Mouse (Mus musculus): ENCODE data around the gene Tmem38a. TPM values are rescaled to one million over a fixed set of nuclear protein-coding genes. Genes with fewer than 3 reads are reported as not detected.

Tmem38a gene
- total RNA-seq, 2 experiments from 2014 or later, result 536 to 560 TPM

DNA sequence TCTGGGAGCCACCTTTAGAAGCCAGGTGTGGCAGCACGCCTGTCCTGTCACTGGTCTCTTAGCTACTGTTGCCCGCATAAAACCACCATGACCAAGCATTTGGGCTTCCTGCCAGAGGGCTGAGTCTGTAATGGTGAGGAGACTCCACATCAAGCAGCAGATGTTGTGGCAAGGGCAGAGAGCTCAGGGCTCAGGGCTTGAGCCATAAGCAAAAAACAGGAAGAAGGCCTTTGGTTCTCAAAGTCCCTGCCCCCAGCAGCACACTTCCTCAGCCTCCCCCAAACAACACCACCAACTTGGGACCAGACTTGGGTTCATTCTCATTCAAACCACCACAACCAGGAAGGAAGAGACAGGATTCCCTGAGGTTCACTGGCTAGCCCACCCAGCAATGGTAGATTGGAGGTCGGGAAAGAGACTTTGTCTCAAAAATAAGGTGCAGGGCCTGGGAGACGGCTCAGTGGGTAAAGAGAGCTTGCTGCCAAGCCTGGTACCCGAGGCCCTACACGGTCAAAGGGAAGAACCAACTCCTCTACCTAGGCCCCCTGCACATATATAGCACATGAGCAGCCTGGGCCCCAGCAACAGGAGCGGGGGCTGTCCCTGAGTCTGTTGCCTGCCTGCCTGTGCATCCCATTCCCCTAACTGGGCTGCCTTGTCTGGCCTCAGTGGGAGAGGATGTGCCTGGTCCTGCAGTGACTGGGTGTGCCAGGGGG is 11.4 kb downstream of the Tmem38a start:
- peak in 1 of 2 experiments; percentile 76 for DNase-seq (ENCODE audit: low spot score in 2 of 2)

DNA sequence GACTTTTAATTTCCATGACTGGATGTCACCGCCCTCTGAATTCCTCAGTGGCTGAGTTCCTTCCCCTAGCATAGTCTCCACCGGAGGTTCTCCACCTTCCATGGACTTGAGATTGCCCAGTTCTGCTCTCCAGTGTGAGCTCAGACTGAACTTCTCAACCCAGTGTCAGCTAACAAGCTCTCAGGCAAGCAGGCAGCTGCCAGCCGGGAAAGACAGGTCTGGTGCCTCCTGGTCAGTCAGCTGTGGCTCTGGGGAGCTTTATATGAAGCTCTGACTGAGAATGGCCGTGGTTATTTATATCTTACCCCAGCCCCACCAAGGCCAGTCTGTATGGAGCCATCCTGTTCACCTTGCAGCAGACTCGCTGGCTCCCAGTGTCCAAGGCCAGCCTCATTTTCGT is 12.5 kb downstream of the Tmem38a start:
- no peak for DNase-seq (ENCODE audit: low spot score in 2 of 2)

DNA sequence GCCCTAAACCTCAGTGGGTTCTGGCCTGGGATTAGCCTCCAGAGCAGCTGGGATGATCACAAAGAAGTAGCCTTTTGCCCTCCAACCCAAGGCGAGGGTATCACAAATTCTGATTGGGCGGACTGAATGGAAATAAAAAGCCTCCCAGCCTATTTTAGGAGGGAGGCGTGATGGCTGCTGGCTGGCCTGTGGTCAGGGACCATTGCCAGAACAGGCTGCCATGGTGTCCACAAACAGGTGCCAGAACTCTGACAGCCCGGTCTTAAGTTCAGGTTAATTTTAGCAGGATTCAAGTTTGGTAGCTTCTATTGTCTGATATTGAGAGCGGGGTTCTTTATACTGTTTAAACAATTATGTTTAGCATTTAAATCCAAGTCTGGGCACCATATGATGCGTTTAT is 16.0 kb downstream of the Tmem38a start:
- peak in 1 of 2 experiments; percentile 45 for DNase-seq (ENCODE audit: low spot score in 2 of 2)

DNA sequence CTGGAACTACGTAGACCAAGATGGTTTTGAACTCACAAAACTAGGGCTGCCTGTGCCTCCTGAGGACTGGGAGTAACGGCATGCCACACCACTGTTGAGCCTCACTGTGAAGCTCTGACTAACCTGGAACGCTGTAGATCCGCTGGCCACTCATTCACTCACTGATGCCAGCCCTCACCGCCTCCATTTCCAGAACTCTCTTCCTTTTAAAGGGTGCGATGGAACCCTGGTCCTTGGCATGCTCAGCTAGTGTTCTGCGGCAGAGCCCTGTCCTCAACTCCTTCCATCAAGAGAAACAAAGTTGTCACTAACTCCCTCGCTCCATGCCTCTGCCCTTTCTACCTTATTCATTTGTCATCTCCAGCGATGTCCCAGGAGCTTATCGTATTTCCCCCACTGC is 17.0 kb downstream of the Tmem38a start:
- DNase-seq (ENCODE audit: low spot score in 2 of 2), result no peak

DNA sequence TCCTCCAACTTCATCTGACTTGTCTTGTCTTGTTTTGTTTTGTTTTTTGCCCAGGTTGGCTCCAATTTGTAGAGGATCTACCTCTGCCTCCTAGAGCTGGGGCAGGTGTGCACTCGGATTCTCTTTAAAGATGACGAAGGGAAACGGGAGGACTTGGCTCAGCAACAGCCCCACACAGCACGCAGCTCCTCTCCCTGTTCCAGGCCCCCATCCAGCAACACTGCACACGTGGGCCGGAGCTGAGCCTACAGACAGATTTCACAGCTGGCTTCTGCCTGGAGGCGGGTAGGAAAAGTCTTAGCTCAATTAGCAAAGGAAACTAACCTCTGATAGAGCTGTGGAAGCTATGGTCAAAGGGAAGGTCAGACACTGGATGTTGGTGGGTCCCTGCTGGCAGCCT is 17.4 kb downstream of the Tmem38a start:
- DNase-seq (ENCODE audit: low spot score in 2 of 2), result peak in 1 of 2 experiments; percentile 55

DNA sequence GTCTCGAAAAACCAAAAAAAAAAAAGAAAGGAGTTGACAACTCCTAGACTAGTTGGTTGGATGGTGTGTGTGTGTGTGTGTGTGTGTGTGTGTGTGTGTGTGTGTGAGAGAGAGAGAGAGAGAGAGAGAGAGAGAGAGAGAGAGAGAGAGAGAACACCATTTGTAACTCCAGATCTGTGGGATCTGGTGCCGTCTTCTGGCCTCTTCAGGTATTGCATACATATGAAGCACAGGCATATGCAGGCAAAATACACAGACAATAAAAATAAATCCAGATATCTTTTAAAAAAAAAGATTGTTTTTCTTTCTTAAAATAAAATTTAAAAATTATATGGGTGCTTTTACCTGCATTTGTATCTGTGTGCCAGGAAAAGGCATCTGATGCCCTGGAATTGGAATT is 18.3 kb downstream of the Tmem38a start:
- peak in 1 of 2 experiments; percentile 45 for DNase-seq (ENCODE audit: low spot score in 2 of 2)

Small RNA genes within 50 kb of the gene (microRNA-seq; reads per million reads assigned to microRNA genes)
- not detected for gene Gm28019

Other genes starting within 250 kb of the Tmem38a start
- 10 to 100 TPM; 41.6 to 51.1 TPM for gene Eps15l1, start 150.6 kb upstream of the Tmem38a start, total RNA-seq (2021)
- gene Calr3, start 128.2 kb upstream of the Tmem38a start, total RNA-seq (2021), result 1 to 10 TPM; 1.3 to 2.0 TPM
- 1 to 10 TPM; 6.3 to 6.5 TPM for gene 1700030K09Rik, start 128.2 kb upstream of the Tmem38a start, total RNA-seq (2021)
- gene Cherp, start 96.8 kb upstream of the Tmem38a start, total RNA-seq (2021), result 10 to 100 TPM; 47.7 to 60.6 TPM
- gene Slc35e1, start 79.4 kb upstream of the Tmem38a start, total RNA-seq (2021), result 10 to 100 TPM; 24.5 to 28.3 TPM
- gene Med26, start 23.8 kb upstream of the Tmem38a start, total RNA-seq (2021), result 1 to 10 TPM; 9.4 to 9.8 TPM
- gene Smim7, start 967 bp upstream of the Tmem38a start, total RNA-seq (2021), result 100 to 1,000 TPM; 114 to 123 TPM
- gene Nwd1, start 74.7 kb downstream of the Tmem38a start, total RNA-seq (2021), result 1 to 10 TPM; 1.3 to 1.7 TPM
- gene Sin3b, start 151.2 kb downstream of the Tmem38a start, total RNA-seq (2021), result 100 to 1,000 TPM; 113 to 127 TPM
- 1 to 10 TPM; 2.3 to 2.4 TPM for gene F2rl3, start 189.8 kb downstream of the Tmem38a start, total RNA-seq (2021)

All from gastrocnemius, postnatal 4 days (tissue).